Comparison of ENCODE assay signal across 17 mouse cellular contexts in the genomic region with DNA sequence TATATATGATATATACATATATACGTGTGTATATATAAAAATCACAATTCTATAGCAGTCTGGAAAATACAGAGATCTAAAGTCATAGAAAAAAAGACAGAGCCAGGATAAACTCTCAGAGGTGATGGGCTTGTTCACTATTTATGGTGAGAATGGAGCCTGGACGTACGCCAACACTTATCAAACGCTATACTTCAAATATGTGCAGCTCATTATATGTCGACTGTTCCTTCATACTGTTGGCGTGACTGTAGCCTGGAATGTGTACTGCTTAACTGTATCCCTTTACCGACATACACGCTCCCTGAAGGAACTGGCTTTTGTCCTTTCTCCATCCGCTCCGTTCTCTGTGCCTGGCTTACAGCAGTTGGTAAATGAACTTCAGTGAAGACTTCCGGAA.
A peak's percentile ranks its signal among the peaks of the same experiment; 100 is the strongest.
DNase-seq lines count a peak whose midpoint lies in the region; ATAC-seq and TF ChIP-seq lines count a peak whose summit lies in the region.
"Had no signal": no experiment of that assay in that cellular context is flagged by ENCODE, and none has a peak within 500 bp of the region (broad histone marks: within the 10 kb centered on the region; RNA-seq: fewer than 3 reads in every experiment).

No protein-coding gene starts in this region.

- WGBS in forebrain, embryonic 15.5 days = 71% methylated on average over 11 of the region's 11 CpGs
- 96% methylated on average over 11 of the region's 11 CpGs for WGBS in forebrain, embryonic 10.5 days
- WGBS in lung, embryonic 14.5 days = 57% methylated on average over 11 of the region's 11 CpGs

- 0 out of 2 replicates have a peak, but pooled peaks cover 8% of the 10 kb centered on the region for H3K4me1 ChIP-seq in forebrain, embryonic 15.5 days
- H3K4me1 ChIP-seq in forebrain, embryonic 10.5 days = peaks cover 31% of the 10 kb centered on the region
- no peaks in the 10 kb centered on the region for H3K4me1 ChIP-seq in lung, embryonic 14.5 days (ENCODE audit: insufficient read depth)
- H3K4me1 ChIP-seq: embryonic facial prominence, embryonic 13.5 days; embryonic facial prominence, embryonic 15.5 days had no signal

- ATAC-seq in forebrain, embryonic 15.5 days (replicated peaks) = no peak
- no peak; the same call in 1 of the 2 replicates for ATAC-seq in lung, embryonic 14.5 days (ENCODE audit: insufficient read depth)

- H3K36me3 ChIP-seq in forebrain, embryonic 15.5 days = no peaks in the 10 kb centered on the region
- H3K36me3 ChIP-seq in forebrain, embryonic 10.5 days (replicated peaks) = no peaks in the 10 kb centered on the region
- no peaks in the 10 kb centered on the region for H3K36me3 ChIP-seq in lung, embryonic 14.5 days (ENCODE audit: insufficient read depth)
- H3K36me3 ChIP-seq: embryonic facial prominence, embryonic 13.5 days; embryonic facial prominence, embryonic 15.5 days had no signal

- no peaks in the 10 kb centered on the region for H3K27me3 ChIP-seq in forebrain, embryonic 15.5 days
- no peaks in the 10 kb centered on the region for H3K27me3 ChIP-seq in forebrain, embryonic 10.5 days (ENCODE audit: poor library complexity, severe bottlenecking)
- no peaks in the 10 kb centered on the region for H3K27me3 ChIP-seq in lung, embryonic 14.5 days (ENCODE audit: insufficient read depth, low read length)
- H3K27me3 ChIP-seq: embryonic facial prominence, embryonic 13.5 days; embryonic facial prominence, embryonic 15.5 days had no signal

- no peak overlapping the region for H3K4me2 ChIP-seq in forebrain, embryonic 15.5 days (replicated peaks)
- H3K4me2 ChIP-seq in lung, embryonic 14.5 days = no peak overlapping the region
- H3K4me2 ChIP-seq: embryonic facial prominence, embryonic 13.5 days; embryonic facial prominence, embryonic 15.5 days had no signal

- no peak for TF ChIP-seq CTCF in lung, embryonic 14.5 days (IDR thresholded peaks at IDR 0.05; ENCODE audit: low read depth)

- no peaks in the 10 kb centered on the region for H3K9me3 ChIP-seq in forebrain, embryonic 15.5 days
- H3K9me3 ChIP-seq in forebrain, embryonic 10.5 days = no peaks in the 10 kb centered on the region
- no peaks in the 10 kb centered on the region for H3K9me3 ChIP-seq in lung, embryonic 14.5 days (ENCODE audit: low read depth, low read length)
- H3K9me3 ChIP-seq: embryonic facial prominence, embryonic 13.5 days; embryonic facial prominence, embryonic 15.5 days had no signal

- H3K27ac ChIP-seq in forebrain, embryonic 15.5 days (replicated peaks) = 0 out of 2 replicates have a peak overlapping the region, but pooled peaks have one; percentile 1
- H3K27ac ChIP-seq in forebrain, embryonic 10.5 days = no peak overlapping the region
- H3K27ac ChIP-seq in lung, embryonic 14.5 days (ENCODE audit: low read depth) = no peak overlapping the region
- H3K27ac ChIP-seq: embryonic facial prominence, embryonic 13.5 days; embryonic facial prominence, embryonic 15.5 days had no signal

- no peak overlapping the region for H3K4me3 ChIP-seq in forebrain, embryonic 15.5 days
- no peak overlapping the region for H3K4me3 ChIP-seq in forebrain, embryonic 10.5 days
- no peak overlapping the region for H3K4me3 ChIP-seq in lung, embryonic 14.5 days (ENCODE audit: low read depth, low read length)
- H3K4me3 ChIP-seq: embryonic facial prominence, embryonic 13.5 days; embryonic facial prominence, embryonic 15.5 days; erythroblast, embryonic 14.5 days had no signal

- no peak for DNase-seq in forebrain, embryonic 10.5 days (ENCODE audit: extremely low spot score, low spot score)
- peak; percentile 60 for DNase-seq in lung, embryonic 14.5 days
- DNase-seq in lung, postnatal 25 days (ENCODE audit: low spot score) = no peak
- no peak for DNase-seq in cerebellum, postnatal 4 days (ENCODE audit: low spot score in 2 of 2)
- DNase-seq: adrenal gland, adult 2 months; adrenal gland, postnatal 10 days; adrenal gland, postnatal 25 days; cerebellum, adult 11-12 months; cerebellum, adult 2 months; cerebellum, adult 9-10 months; cerebellum, postnatal 10 days; cerebellum, postnatal 25 days; embryo, embryonic 11 days had no signal

- no peak overlapping the region for H3K9ac ChIP-seq in forebrain, embryonic 15.5 days (replicated peaks)
- H3K9ac ChIP-seq in lung, embryonic 14.5 days = no peak overlapping the region
- H3K9ac ChIP-seq: embryonic facial prominence, embryonic 13.5 days; embryonic facial prominence, embryonic 15.5 days had no signal
